Mouse (Mus musculus) forebrain, embryonic 11.5 days (tissue): ENCODE results near the gene Zdhhc12. TPM values are rescaled to one million over a fixed set of nuclear protein-coding genes. Genes with fewer than 3 reads are reported as not detected.

Experiments
- polyA plus RNA-seq: library from polyadenylated mRNA; unstranded; fragments of >200 nt; fragmentation: Nextera tagmentation; extraction: Ambion mirVana; gene quantifications from 2 replicates; pipeline ENCODE4 v1.2.1, GENCODE M21; 2014

The Zdhhc12 gene
- polyA plus RNA-seq, 1 experiment from 2014 or later: 27.1 TPM

Other genes starting within 250 kb of the Zdhhc12 start
- gene Cercam, start 224.5 kb downstream of the Zdhhc12 start, polyA plus RNA-seq: 13.3 and 14.1 TPM in 2 replicates
- 118 and 132 TPM in 2 replicates for gene Odf2, start 204.4 kb downstream of the Zdhhc12 start, polyA plus RNA-seq
- gene Gle1, start 158.2 kb downstream of the Zdhhc12 start, polyA plus RNA-seq: 68.0 and 69.8 TPM in 2 replicates
- gene Sptan1, start 128.1 kb downstream of the Zdhhc12 start, polyA plus RNA-seq: 135 and 147 TPM in 2 replicates
- gene Wdr34, start 44.8 kb downstream of the Zdhhc12 start, polyA plus RNA-seq: 35.9 and 39.6 TPM in 2 replicates
- 817 and 824 TPM in 2 replicates for gene Set, start 36.3 kb downstream of the Zdhhc12 start, polyA plus RNA-seq
- 10.5 and 12.1 TPM in 2 replicates for gene Pkn3, start 16.0 kb downstream of the Zdhhc12 start, polyA plus RNA-seq
- 8.0 and 8.1 TPM in 2 replicates for gene Zer1, start 30.9 kb upstream of the Zdhhc12 start, polyA plus RNA-seq
- gene Tbc1d13, start 40.1 kb upstream of the Zdhhc12 start, polyA plus RNA-seq: 11.6 and 15.2 TPM in 2 replicates
- 14.4 and 16.4 TPM in 2 replicates for gene Endog, start 77.8 kb upstream of the Zdhhc12 start, polyA plus RNA-seq
- 79.7 and 81.7 TPM in 2 replicates for gene Spout1, start 84.8 kb upstream of the Zdhhc12 start, polyA plus RNA-seq
- 8.4 and 9.6 TPM in 2 replicates for gene Kyat1, start 112.2 kb upstream of the Zdhhc12 start, polyA plus RNA-seq
- gene Lrrc8a, start 144.1 kb upstream of the Zdhhc12 start, polyA plus RNA-seq: 50.7 and 54.5 TPM in 2 replicates
- 0.20 and 0.28 TPM in 2 replicates for gene Gm28035, start 146.9 kb upstream of the Zdhhc12 start, polyA plus RNA-seq
- gene Phyhd1, start 172.6 kb upstream of the Zdhhc12 start, polyA plus RNA-seq: 3.8 and 3.9 TPM in 2 replicates
- not detected in 2 replicates for gene Gm28038, start 187.4 kb upstream of the Zdhhc12 start, polyA plus RNA-seq
- 26.2 and 26.3 TPM in 2 replicates for gene Dolk, start 192.7 kb upstream of the Zdhhc12 start, polyA plus RNA-seq
- gene Nup188, start 192.7 kb upstream of the Zdhhc12 start, polyA plus RNA-seq: 65.8 and 67.0 TPM in 2 replicates